Mouse (Mus musculus) c-Kit-negative CD71-positive TER-119-positive erythroid progenitor cells, embryonic 14.5 days (primary cell): ENCODE data around the gene Tmem210.
A peak's percentile ranks its signal among the peaks of the same experiment; 100 is the strongest.

Source experiments
- DNase-seq: peaks from one replicate; pipeline ENCODE4 v3.0.0-alpha.2; 2013; ENCODE audit warnings: low read depth, low spot score

Gene Tmem210

GRCm38 (mm10) chr2:25264851-25265250 is 23.1 kb upstream of the Tmem210 start:
- no peak for DNase-seq

- no peak for DNase-seq
Measured at GRCm38 (mm10) chr2:25265897-25266656, 21.9 kb upstream of the Tmem210 start.

DNA sequence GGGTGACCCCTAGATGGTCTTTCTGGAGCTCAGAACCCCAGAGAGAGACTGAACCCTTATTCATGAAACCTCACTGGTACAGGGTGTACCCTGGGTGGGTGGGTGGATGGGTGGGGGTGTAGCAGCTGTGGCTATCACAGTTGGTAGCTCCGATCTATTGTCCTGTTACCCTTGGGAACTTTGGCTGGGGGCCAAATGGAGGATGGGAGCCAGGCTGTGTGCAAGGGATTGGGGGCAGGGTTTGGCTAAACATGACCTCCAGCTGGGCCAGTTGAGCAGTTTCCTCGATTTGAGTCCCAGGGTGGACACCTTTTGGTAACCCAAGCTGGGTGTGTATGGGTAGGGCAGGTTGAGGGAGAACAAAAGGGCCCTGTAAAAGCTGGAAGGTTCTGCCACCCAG is 21.2 kb upstream of the Tmem210 start:
- DNase-seq: no peak

GRCm38 (mm10) chr2:25267241-25267640 is 20.7 kb upstream of the Tmem210 start:
- no peak for DNase-seq

GRCm38 (mm10) chr2:25267746-25268309 is 20.1 kb upstream of the Tmem210 start:
- no peak for DNase-seq

GRCm38 (mm10) chr2:25271827-25272511 is 16.0 kb upstream of the Tmem210 start, which contains the start of the genes Ssna1 and Anapc2:
Gene Ssna1, minus strand, starts transcription at chr2:25272438.
Gene Anapc2, plus strand, starts transcription at chr2:25272478.
- DNase-seq: peak; percentile 95

GRCm38 (mm10) chr2:25272515-25272914 is 15.4 kb upstream of the Tmem210 start:
- no peak for DNase-seq

DNA sequence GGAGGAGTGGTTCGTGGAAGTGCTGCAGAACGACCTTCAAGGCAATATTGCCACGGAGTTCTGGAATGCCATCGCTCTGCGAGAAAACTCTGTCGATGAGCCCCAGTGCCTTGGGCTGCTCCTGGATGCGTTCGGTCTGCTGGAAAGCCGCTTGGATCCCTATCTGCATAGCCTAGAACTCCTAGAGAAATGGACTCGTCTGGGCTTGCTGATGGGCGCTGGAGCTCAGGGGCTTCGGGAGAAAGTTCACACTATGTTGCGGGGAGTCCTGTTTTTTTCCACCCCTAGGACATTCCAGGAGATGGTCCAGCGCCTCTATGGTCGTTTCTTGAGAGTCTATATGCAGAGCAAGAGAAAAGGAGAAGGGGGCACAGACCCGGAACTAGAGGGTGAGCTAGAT is 14.9 kb upstream of the Tmem210 start:
- DNase-seq: no peak

GRCm38 (mm10) chr2:25278928-25279882 is 8.7 kb upstream of the Tmem210 start:
- DNase-seq: peak; percentile 65

GRCm38 (mm10) chr2:25285551-25285950 is 2.4 kb upstream of the Tmem210 start:
- DNase-seq: no peak

DNA sequence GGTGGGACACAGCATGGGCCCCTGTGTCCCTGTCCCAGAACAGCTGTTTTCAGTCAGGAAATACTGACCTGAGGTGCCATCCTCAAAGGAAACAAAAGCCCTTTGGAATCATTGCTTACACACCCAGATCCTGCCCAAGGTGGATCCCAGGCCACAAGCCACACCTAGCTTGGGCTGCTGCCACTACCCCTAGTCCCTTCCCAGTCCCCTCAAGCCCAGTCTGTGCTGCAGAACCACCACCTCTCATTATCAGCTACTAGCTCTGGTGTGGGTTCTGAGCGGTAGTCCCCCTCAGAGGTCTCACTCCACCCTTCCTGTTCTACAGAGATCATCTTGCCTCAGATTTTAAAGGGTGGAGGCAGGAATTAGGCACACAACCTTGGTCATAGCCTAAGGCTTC is 1.6 kb upstream of the Tmem210 start:
- no peak for DNase-seq

DNA sequence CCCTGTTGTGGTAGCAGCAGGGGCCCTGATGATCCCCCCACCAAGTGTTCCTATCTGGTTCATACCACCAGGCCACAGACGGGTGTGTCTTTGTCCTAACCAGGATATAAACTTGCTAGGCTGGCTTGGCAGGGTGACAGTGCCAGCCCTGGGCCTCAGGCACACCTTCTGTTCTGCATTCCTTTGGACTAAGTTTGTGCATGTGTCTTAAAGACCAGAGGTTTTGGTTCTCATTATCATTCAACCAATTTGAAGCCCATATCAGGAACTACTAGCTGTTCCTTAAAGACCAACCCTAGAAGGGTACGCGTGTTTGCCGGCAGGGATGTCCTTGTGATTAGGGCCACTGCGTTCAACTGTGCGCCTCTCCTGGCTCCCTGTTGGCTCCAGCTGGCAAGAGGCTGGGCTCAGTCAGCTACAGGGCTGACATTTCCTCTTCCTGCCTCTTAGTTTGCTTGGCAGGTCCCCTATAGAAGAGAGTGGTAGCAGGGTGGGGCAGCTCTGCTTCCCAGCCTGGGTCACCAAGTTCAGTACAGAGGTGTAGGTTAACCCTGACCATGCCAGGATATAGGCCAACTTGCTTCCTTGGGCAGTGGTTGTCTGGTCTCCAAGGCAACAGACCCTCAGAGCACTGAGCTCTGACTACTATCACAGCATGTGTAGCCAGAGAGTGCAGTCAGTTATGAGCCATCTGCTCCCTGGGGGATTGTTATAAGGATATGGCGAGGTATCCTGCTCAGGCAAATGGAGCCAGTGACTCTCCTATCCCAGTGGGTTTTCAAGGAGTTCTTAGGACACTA is 908 bp upstream of the Tmem210 start:
- DNase-seq: no peak

DNA sequence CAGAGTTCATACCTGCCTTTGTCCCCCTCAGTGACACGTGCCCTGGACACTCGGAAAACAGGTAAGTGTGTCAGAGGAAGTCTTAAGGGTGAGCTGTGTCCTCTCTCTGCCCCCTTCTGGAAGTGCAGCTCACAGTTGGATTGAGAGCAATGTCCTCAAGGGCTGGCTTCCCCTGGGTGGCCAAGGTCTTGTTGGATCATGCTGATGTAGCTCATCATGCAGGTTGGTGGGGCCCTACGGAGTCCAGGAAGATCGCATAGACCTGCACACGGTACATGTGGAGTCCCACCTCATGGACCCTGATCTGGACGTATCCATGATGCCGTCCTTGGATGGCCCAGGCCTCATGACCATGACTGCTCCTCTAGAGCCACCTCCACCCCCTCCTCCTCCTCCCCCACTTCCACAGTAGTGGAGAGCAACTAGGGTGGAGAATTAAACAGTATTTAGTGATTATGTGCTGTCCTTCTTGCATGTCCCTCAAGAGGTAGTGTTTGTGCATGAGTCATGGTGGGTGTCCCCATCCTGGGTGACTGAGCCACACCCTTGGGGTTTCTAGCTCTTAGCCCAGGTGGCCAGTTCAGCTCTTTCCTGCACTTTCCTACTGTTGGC is 895 bp downstream of the Tmem210 start:
- no peak for DNase-seq

- DNase-seq: no peak
Measured at GRCm38 (mm10) chr2:25289651-25290050, 1.7 kb downstream of the Tmem210 start, which contains the start of gene Lrrc26. Gene Lrrc26, plus strand, starts transcription at chr2:25289915.

DNA sequence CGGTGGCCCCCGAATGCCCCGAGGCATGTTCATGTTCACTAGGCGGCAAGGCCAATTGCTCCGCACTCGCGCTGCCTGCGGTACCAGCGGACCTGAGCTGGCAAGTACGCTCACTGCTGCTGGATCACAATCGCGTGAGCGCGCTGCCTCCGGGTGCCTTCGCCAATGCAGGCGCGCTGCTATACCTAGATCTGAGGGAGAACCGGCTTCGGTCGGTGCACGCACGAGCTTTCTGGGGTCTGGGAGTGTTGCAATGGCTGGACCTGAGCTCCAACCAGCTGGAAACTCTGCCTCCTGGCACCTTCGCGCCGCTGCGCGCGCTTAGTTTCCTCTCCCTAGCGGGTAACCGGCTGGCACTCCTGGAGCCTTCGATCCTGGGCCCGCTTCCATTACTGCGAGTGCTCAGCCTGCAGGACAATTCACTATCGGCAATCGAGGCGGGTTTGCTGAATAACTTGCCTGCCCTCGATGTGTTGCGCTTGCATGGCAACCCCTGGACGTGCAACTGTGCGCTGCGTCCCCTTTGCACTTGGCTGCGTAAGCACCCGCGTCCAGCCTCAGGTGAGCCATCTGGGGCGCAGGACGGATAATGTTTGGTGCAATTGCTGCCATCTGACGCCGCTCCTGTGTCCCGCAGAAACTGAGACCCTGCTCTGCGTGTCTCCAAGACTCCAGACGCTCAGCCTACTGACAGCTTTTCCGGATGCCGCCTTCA is 2.3 kb downstream of the Tmem210 start:
- no peak for DNase-seq

- no peak for DNase-seq
Measured at GRCm38 (mm10) chr2:25290816-25291130, 2.8 kb downstream of the Tmem210 start.

- no peak for DNase-seq
Measured at GRCm38 (mm10) chr2:25291184-25292053, 3.5 kb downstream of the Tmem210 start.

DNA sequence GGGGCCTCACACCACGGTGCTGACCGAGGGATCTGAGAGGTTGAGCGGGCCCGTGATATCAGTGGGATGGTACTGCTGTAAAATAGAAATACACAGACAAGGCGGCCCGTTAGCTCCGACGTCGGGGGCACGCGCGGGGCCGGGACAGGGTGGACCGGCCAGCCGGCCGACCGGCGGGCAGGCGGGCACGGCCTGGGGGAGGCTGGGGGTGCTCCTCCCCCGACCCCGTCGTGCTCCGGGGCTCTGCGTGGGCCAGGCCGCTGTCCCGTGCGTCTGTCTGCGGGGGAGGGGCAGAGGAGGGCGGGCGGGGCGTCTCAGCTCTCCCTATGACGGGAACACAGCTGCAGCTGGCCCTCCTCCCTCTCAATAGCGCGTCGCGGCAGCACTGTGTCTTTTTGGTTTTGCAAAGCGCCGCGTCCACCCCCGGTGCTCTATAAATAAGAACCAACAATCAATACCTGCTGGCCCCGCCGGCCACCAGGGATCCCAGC is 4.2 kb downstream of the Tmem210 start:
- DNase-seq: no peak

GRCm38 (mm10) chr2:25292856-25293255 is 4.9 kb downstream of the Tmem210 start:
- peak; percentile 49 for DNase-seq
